Mouse (Mus musculus) thymus, adult 2 months (tissue): ENCODE results near the gene Ccdc187. TPM values are rescaled to one million over a fixed set of nuclear protein-coding genes. Genes with fewer than 3 reads are reported as not detected.

Source experiments
- DNase-seq: peaks from one replicate; pipeline ENCODE4 v3.0.0; 2021
- H3K27ac ChIP-seq: fragments of 200-500 bp; 2 replicates; pipeline ENCODE4 v1.5.1; 2012; ENCODE audit warnings: low read length, control low read depth; ENCODE audit not compliant: control insufficient read depth, insufficient read depth
- H3K27me3 ChIP-seq: fragments of 200-500 bp; 2 replicates; pipeline ENCODE4 v1.6.1; 2012; ENCODE audit warnings: mild to moderate bottlenecking, low read length, moderate library complexity, mixed read lengths; ENCODE audit not compliant: control insufficient read depth, insufficient read depth
- H3K36me3 ChIP-seq: fragments of 200-500 bp; 2 replicates; pipeline ENCODE4 v1.6.1; 2012; ENCODE audit warnings: mild to moderate bottlenecking, low read length, moderate library complexity; ENCODE audit not compliant: control insufficient read depth, insufficient read depth
- H3K4me1 ChIP-seq: fragments of 200-500 bp; replicated peaks from 2 replicates; pipeline ENCODE4 v1.6.1; 2012; ENCODE audit warnings: low read length; ENCODE audit not compliant: control insufficient read depth, insufficient read depth
- H3K4me3 ChIP-seq: fragments of 200-500 bp; 2 replicates; pipeline ENCODE4 v1.5.1; 2012; ENCODE audit warnings: mild to moderate bottlenecking, low read length, control low read depth, moderate library complexity; ENCODE audit not compliant: control insufficient read depth, insufficient read depth
- CTCF ChIP-seq: fragments of 200-500 bp; IDR thresholded peaks from 2 replicates; pipeline ENCODE4 v1.5.1; 2012; ENCODE audit warnings: mild to moderate bottlenecking, control low read depth, low read length, moderate library complexity, borderline replicate concordance; ENCODE audit not compliant: control insufficient read depth, poor library complexity, insufficient read depth; ENCODE audit errors: extremely low read depth
- POLR2A ChIP-seq: fragments of 200-500 bp; IDR thresholded peaks from 2 replicates; pipeline ENCODE4 v1.6.1; 2012; ENCODE audit warnings: mild to moderate bottlenecking, low read length, control low read depth, moderate library complexity; ENCODE audit not compliant: control insufficient read depth, poor library complexity, insufficient read depth; ENCODE audit errors: extremely low read depth
- WGBS: fragments of 180-500 bp; shearing (Covaris S2); methylation state at CpG from one replicate; pipeline ENCODE4 v1.1.7; 2018; 5-methylcytosine and 5-hydroxymethylcytosine counted together
- polyA plus RNA-seq: library from polyadenylated mRNA; depleted of rRNA; stranded (reverse); fragments of >200 nt; gene quantifications from 2 replicates; pipeline ENCODE4 v1.2.3, GENCODE M21; 2012

Gene Ccdc187
- polyA plus RNA-seq, 1 experiment = 0.19 TPM

GRCm38 (mm10) chr2:26300808-26301174, 6.4 kb upstream of the Ccdc187 start:
- no peak overlapping the region for H3K27ac ChIP-seq
- H3K27me3 ChIP-seq = no peaks in the 10 kb centered on the region
- H3K4me1 ChIP-seq = peaks cover 3% of the 10 kb centered on the region; the same call in 1 of the 2 replicates
- no peak overlapping the region for H3K4me3 ChIP-seq
- peak; percentile 85 for DNase-seq
- WGBS = 3% methylated on average over 3 of the region's 3 CpGs
- TF ChIP-seq CTCF (peak; percentile 71; the same call in 1 of the 2 replicates), POLR2A (no peak)
- H3K36me3 ChIP-seq = no peaks in the 10 kb centered on the region

GRCm38 (mm10) chr2:26300161-26300807, 5.9 kb upstream of the Ccdc187 start:
- Histone ChIP-seq H3K27me3 (no peaks in the 10 kb centered on the region), H3K4me3 (no peak overlapping the region), H3K4me1 (peaks cover 3% of the 10 kb centered on the region; the same call in 1 of the 2 replicates), H3K36me3 (no peaks in the 10 kb centered on the region), H3K27ac (no peak overlapping the region)
- 90% methylated on average over 5 of the region's 5 CpGs for WGBS
- TF ChIP-seq CTCF (no peak), POLR2A (no peak)
- DNase-seq = no peak

- TF ChIP-seq POLR2A (no peak), CTCF (no peak)
These were observed 5.0 kb upstream of the Ccdc187 start for GRCm38 (mm10) chr2:26299336-26299735.

GRCm38 (mm10) chr2:26298856-26299230, 4.5 kb upstream of the Ccdc187 start:
- no peak overlapping the region for H3K4me3 ChIP-seq
- WGBS = 42% methylated on average over 4 of the region's 4 CpGs
- H3K27ac ChIP-seq = no peak overlapping the region

More at GRCm38 (mm10) chr2:26299336-26299735, 5.0 kb upstream of the Ccdc187 start:
- DNase-seq = no peak
- WGBS = 96% methylated on average over 7 of the region's 7 CpGs
- Histone ChIP-seq H3K4me1 (peaks cover 3% of the 10 kb centered on the region; the same call in 1 of the 2 replicates), H3K27ac (no peak overlapping the region), H3K27me3 (no peaks in the 10 kb centered on the region), H3K36me3 (no peaks in the 10 kb centered on the region), H3K4me3 (no peak overlapping the region)

GRCm38 (mm10) chr2:26298208-26298855, 4.0 kb upstream of the Ccdc187 start:
- H3K4me3 ChIP-seq = no peak overlapping the region
- DNase-seq = no peak
- H3K27me3 ChIP-seq = no peaks in the 10 kb centered on the region
- H3K27ac ChIP-seq = no peak overlapping the region
- no peaks in the 10 kb centered on the region for H3K36me3 ChIP-seq
- no peak for TF ChIP-seq POLR2A
- TF ChIP-seq CTCF = no peak
- peaks cover 3% of the 10 kb centered on the region; the same call in 1 of the 2 replicates for H3K4me1 ChIP-seq
- WGBS = 5% methylated on average over 10 of the region's 10 CpGs

More at GRCm38 (mm10) chr2:26298856-26299230, 4.5 kb upstream of the Ccdc187 start:
- no peaks in the 10 kb centered on the region for H3K27me3 ChIP-seq
- TF ChIP-seq CTCF = no peak
- no peak for TF ChIP-seq POLR2A
- peaks cover 3% of the 10 kb centered on the region; the same call in 1 of the 2 replicates for H3K4me1 ChIP-seq
- no peak for DNase-seq
- no peaks in the 10 kb centered on the region for H3K36me3 ChIP-seq

- H3K27me3 ChIP-seq = no peaks in the 10 kb centered on the region
- 35% methylated on average over 6 of the region's 6 CpGs for WGBS
- peaks cover 3% of the 10 kb centered on the region; the same call in 1 of the 2 replicates for H3K4me1 ChIP-seq
- TF ChIP-seq CTCF = no peak
- no peak for TF ChIP-seq POLR2A
- no peak overlapping the region for H3K4me3 ChIP-seq
- H3K27ac ChIP-seq = no peak overlapping the region
- DNase-seq = no peak
- H3K36me3 ChIP-seq = no peaks in the 10 kb centered on the region
These were observed 2.3 kb upstream of the Ccdc187 start for GRCm38 (mm10) chr2:26296606-26297195.
